Mouse (Mus musculus) limb, embryonic 15.5 days (tissue): ENCODE results near the gene Tcaim. TPM values are rescaled to one million over a fixed set of nuclear protein-coding genes. Genes with fewer than 3 reads are reported as not detected.

Source experiments
- ATAC-seq: fragments of 200-750 bp; cut with Nextera tagmentation; 2 replicates; pipeline ENCODE4 v1.8.0; 2017; ENCODE audit warnings: low read depth, moderate TSS enrichment; ENCODE audit not compliant: insufficient number of reproducible peaks, low FRiP score, low TSS enrichment
- H3K27ac ChIP-seq: fragments of 300-500 bp; sonication (generic); 2 replicates; pipeline ENCODE4 v1.5.1; 2015; ENCODE audit warnings: moderate library complexity, mild to moderate bottlenecking, inconsistent platforms
- H3K27me3 ChIP-seq: fragments of 300-500 bp; sonication (generic); 2 replicates; pipeline ENCODE4 v1.6.1; 2015; ENCODE audit warnings: inconsistent platforms
- H3K36me3 ChIP-seq: fragments of 300-500 bp; sonication (generic); 2 replicates; pipeline ENCODE4 v1.6.1; 2015; ENCODE audit warnings: inconsistent platforms
- H3K4me1 ChIP-seq: fragments of 300-500 bp; sonication (generic); 2 replicates; pipeline ENCODE4 v1.6.1; 2015; ENCODE audit warnings: inconsistent platforms
- H3K4me2 ChIP-seq: fragments of 300-500 bp; sonication (generic); 2 replicates; pipeline ENCODE4 v1.6.1; 2015; ENCODE audit warnings: mild to moderate bottlenecking, inconsistent platforms
- H3K4me3 ChIP-seq: fragments of 300-500 bp; sonication (generic); 2 replicates; pipeline ENCODE4 v1.5.1; 2015; ENCODE audit warnings: mild to moderate bottlenecking, inconsistent platforms
- H3K9ac ChIP-seq: fragments of 300-500 bp; sonication (generic); 2 replicates; pipeline ENCODE4 v1.6.1; 2015; ENCODE audit warnings: inconsistent platforms
- H3K9me3 ChIP-seq: fragments of 300-500 bp; sonication (generic); 2 replicates; pipeline ENCODE4 v1.6.1; 2016; ENCODE audit warnings: inconsistent platforms
- WGBS: fragments of 180-500 bp; shearing (Covaris S2); methylation state at CpG from one replicate; pipeline ENCODE4 v1.1.7; 2015; 5-methylcytosine and 5-hydroxymethylcytosine counted together
- polyA plus RNA-seq: library from polyadenylated mRNA; unstranded; fragments of >200 nt; fragmentation: Nextera tagmentation; extraction: Ambion mirVana; gene quantifications from 2 replicates; pipeline ENCODE4 v1.2.1, GENCODE M21; 2015

The Tcaim gene
- 7.0 and 8.1 TPM in 2 replicates for polyA plus RNA-seq

- 6% methylated on average over 42 of the region's 42 CpGs for WGBS
- ATAC-seq, result peak; percentile 98
These were observed at the start of gene Tcaim for GRCm38 (mm10) chr9:122805053-122805844. Gene Tcaim (plus strand): TSS chr9:122805539.

GRCm38 (mm10) chr9:122757614-122758013 is 47.7 kb upstream of the Tcaim start:
- Histone ChIP-seq H3K36me3 (no peaks in the 10 kb centered on the region), H3K4me1 (no peaks in the 10 kb centered on the region), H3K4me3 (no peak overlapping the region), H3K9ac (no peak overlapping the region), H3K27me3 (no peaks in the 10 kb centered on the region), H3K9me3 (no peaks in the 10 kb centered on the region), H3K27ac (no peak overlapping the region), H3K4me2 (no peak overlapping the region)
- ATAC-seq, result no peak
- WGBS, result 51% methylated on average over 2 of the region's 2 CpGs

More at GRCm38 (mm10) chr9:122805053-122805844, at the start of gene Tcaim:
- peak within 1 kb of the TSS; percentile 67 for H3K4me3 ChIP-seq
- peak within 1 kb of the TSS; percentile 56 for H3K9ac ChIP-seq
- peaks cover 5% of the 10 kb centered on the region; the same call in 1 of the 2 replicates for H3K4me1 ChIP-seq
- peaks cover 3% of the 10 kb centered on the region; the same call in 1 of the 2 replicates for H3K36me3 ChIP-seq
- H3K9me3 ChIP-seq, result no peaks in the 10 kb centered on the region
- peak within 1 kb of the TSS; percentile 89 for H3K27ac ChIP-seq
- H3K4me2 ChIP-seq, result peak within 1 kb of the TSS; percentile 54
- no peaks in the 10 kb centered on the region for H3K27me3 ChIP-seq

GRCm38 (mm10) chr9:122760111-122760510 is 45.2 kb upstream of the Tcaim start:
- Histone ChIP-seq H3K9me3 (no peaks in the 10 kb centered on the region), H3K4me3 (no peak overlapping the region), H3K27me3 (no peaks in the 10 kb centered on the region), H3K36me3 (no peaks in the 10 kb centered on the region), H3K9ac (no peak overlapping the region), H3K4me2 (no peak overlapping the region), H3K27ac (no peak overlapping the region), H3K4me1 (no peaks in the 10 kb centered on the region)
- no peak for ATAC-seq

DNA sequence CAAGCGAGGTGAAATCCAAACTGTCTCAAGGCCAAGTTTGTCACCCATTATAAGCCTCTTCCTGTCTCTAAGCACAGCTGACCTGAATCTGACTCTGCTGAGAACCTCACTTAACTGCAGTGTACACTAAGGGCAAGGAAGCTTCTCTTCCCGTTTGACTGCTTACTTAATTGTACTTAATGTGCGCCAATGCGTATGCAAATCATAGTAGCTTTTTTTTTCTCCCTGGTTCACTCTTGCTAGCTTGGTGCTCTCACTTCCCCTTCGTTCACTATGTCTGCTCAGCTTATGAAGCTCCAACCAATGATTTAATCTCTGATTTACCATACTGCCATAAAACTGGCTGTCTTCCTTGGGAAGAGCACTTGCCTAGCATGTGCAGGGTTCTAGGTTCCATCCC is 20.1 kb upstream of the Tcaim start:
- ATAC-seq, result no peak
- no peaks in the 10 kb centered on the region for H3K27me3 ChIP-seq

GRCm38 (mm10) chr9:122786534-122786933 is 18.8 kb upstream of the Tcaim start:
- ATAC-seq, result no peak
- H3K4me2 ChIP-seq, result no peak overlapping the region
- H3K36me3 ChIP-seq, result no peaks in the 10 kb centered on the region
- no peaks in the 10 kb centered on the region for H3K9me3 ChIP-seq
- H3K27ac ChIP-seq, result no peak overlapping the region
- 88% methylated on average over 1 of the region's 1 CpGs for WGBS
- no peak overlapping the region for H3K9ac ChIP-seq
- H3K4me1 ChIP-seq, result no peaks in the 10 kb centered on the region
- H3K27me3 ChIP-seq, result no peaks in the 10 kb centered on the region
- no peak overlapping the region for H3K4me3 ChIP-seq

More for the DNA sequence above, 20.1 kb upstream of the Tcaim start:
- H3K4me2 ChIP-seq, result no peak overlapping the region
- no peaks in the 10 kb centered on the region for H3K9me3 ChIP-seq
- no peaks in the 10 kb centered on the region for H3K36me3 ChIP-seq
- no peak overlapping the region for H3K27ac ChIP-seq
- H3K4me3 ChIP-seq, result no peak overlapping the region
- no peaks in the 10 kb centered on the region for H3K4me1 ChIP-seq
- no peak overlapping the region for H3K9ac ChIP-seq
- 74% methylated on average over 5 of the region's 5 CpGs for whole genome bisulfite sequencing

GRCm38 (mm10) chr9:122805845-122806341 is 554 bp downstream of the Tcaim start:
- Histone ChIP-seq H3K27ac (peak overlapping the region; percentile 89), H3K9ac (peak overlapping the region; percentile 56), H3K36me3 (peaks cover 5% of the 10 kb centered on the region; the same call in 1 of the 2 replicates), H3K27me3 (no peaks in the 10 kb centered on the region), H3K9me3 (no peaks in the 10 kb centered on the region), H3K4me3 (peak overlapping the region; percentile 67), H3K4me2 (peak overlapping the region; percentile 54), H3K4me1 (peaks cover 5% of the 10 kb centered on the region; the same call in 1 of the 2 replicates)
- 6% methylated on average over 10 of the region's 10 CpGs for WGBS
- ATAC-seq, result no peak

GRCm38 (mm10) chr9:122807186-122807585 is 1.8 kb downstream of the Tcaim start:
- Histone ChIP-seq H3K36me3 (peaks cover 8% of the 10 kb centered on the region), H3K9ac (no peak overlapping the region), H3K4me1 (peaks cover 5% of the 10 kb centered on the region; the same call in 1 of the 2 replicates), H3K27me3 (no peaks in the 10 kb centered on the region), H3K4me2 (no peak overlapping the region), H3K27ac (no peak overlapping the region), H3K4me3 (no peak overlapping the region), H3K9me3 (no peaks in the 10 kb centered on the region)
- no peak for ATAC-seq
- WGBS, result 89% methylated on average over 2 of the region's 2 CpGs

DNA sequence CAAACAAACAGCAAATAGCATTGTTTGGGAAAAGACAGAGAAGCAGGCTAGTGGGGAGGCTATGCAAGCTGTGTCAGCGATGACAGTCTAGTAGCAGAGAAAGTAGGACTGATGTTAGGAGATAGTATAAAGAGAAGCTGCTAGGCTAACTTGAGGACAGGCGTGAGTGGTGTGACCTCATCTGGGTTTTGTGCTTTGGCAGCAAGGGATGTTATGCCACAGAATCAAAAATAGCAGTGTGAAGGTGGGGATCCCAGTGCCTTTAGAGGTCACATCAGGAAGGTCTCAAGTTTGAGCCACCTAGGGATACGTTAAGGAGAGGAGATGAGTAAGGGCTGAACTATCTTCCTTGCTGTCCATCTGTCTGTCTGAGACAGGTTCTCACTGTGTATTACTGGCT is 4.9 kb downstream of the Tcaim start:
- 91% methylated on average over 3 of the region's 3 CpGs for WGBS
- no peak overlapping the region for H3K9ac ChIP-seq
- no peaks in the 10 kb centered on the region for H3K9me3 ChIP-seq
- peaks cover 19% of the 10 kb centered on the region for H3K36me3 ChIP-seq
- ATAC-seq, result no peak
- H3K4me1 ChIP-seq, result peaks cover 5% of the 10 kb centered on the region; the same call in 1 of the 2 replicates
- H3K4me2 ChIP-seq, result no peak overlapping the region
- H3K27me3 ChIP-seq, result no peaks in the 10 kb centered on the region
- no peak overlapping the region for H3K27ac ChIP-seq
- H3K4me3 ChIP-seq, result no peak overlapping the region

GRCm38 (mm10) chr9:122812386-122812785 is 7.0 kb downstream of the Tcaim start:
- Histone ChIP-seq H3K27ac (no peak overlapping the region), H3K9me3 (no peaks in the 10 kb centered on the region), H3K9ac (no peak overlapping the region), H3K4me2 (no peak overlapping the region), H3K36me3 (peaks cover 19% of the 10 kb centered on the region), H3K4me3 (no peak overlapping the region), H3K27me3 (no peaks in the 10 kb centered on the region), H3K4me1 (no peaks in the 10 kb centered on the region)
- 89% methylated on average over 5 of the region's 5 CpGs for WGBS
- no peak for ATAC-seq

DNA sequence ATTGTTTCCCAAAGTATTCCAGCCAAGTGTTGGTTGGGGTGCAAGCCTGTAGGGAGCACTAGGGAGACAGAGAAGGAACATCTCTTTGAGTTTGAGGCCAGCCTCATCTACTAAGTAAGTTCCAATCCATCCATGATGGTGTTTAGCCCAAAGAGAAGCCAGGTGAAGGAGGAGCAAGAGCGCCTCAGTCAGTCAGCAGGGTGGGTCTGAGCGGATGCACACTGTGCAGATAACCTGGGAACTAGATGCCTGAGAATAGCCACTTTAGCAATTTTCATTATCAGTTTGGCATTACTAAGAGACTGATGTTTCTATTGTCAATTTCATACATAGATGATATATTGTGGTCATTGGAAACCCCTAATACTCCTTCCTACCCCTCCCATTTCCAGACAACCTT is 9.4 kb downstream of the Tcaim start:
- Histone ChIP-seq H3K9me3 (no peaks in the 10 kb centered on the region), H3K36me3 (peaks cover 22% of the 10 kb centered on the region), H3K27ac (no peak overlapping the region), H3K27me3 (no peaks in the 10 kb centered on the region), H3K9ac (no peak overlapping the region), H3K4me1 (no peaks in the 10 kb centered on the region), H3K4me3 (no peak overlapping the region), H3K4me2 (no peak overlapping the region)
- WGBS, result 93% methylated on average over 2 of the region's 2 CpGs
- no peak for ATAC-seq

GRCm38 (mm10) chr9:122815239-122815851 is 10.0 kb downstream of the Tcaim start:
- H3K4me3 ChIP-seq, result no peak overlapping the region
- no peak overlapping the region for H3K9ac ChIP-seq
- no peaks in the 10 kb centered on the region for H3K9me3 ChIP-seq
- no peak for ATAC-seq
- peaks cover 23% of the 10 kb centered on the region for H3K36me3 ChIP-seq
- H3K27me3 ChIP-seq, result no peaks in the 10 kb centered on the region
- H3K4me2 ChIP-seq, result no peak overlapping the region
- no peak overlapping the region for H3K27ac ChIP-seq
- no peaks in the 10 kb centered on the region for H3K4me1 ChIP-seq
- 85% methylated on average over 4 of the region's 4 CpGs for WGBS

- Histone ChIP-seq H3K36me3 (peaks cover 68% of the 10 kb centered on the region), H3K4me2 (no peak overlapping the region), H3K4me1 (no peaks in the 10 kb centered on the region), H3K27me3 (no peaks in the 10 kb centered on the region), H3K9me3 (no peaks in the 10 kb centered on the region), H3K4me3 (no peak overlapping the region), H3K27ac (no peak overlapping the region), H3K9ac (no peak overlapping the region)
- ATAC-seq, result no peak
- WGBS, result 74% methylated on average over 5 of the region's 5 CpGs
These were observed 18.2 kb downstream of the Tcaim start for GRCm38 (mm10) chr9:122823374-122824017.
